Mouse (Mus musculus): ENCODE measurements at regions not wholly inside any gene's neighbourhood (a gene's known extent, or its start where the extent isn't known, plus 50 kb on each side); places are given as distances from the start of the nearest gene placed in this dataset.

GRCm38 (mm10) chr13:58730500-58731105 lies 75.8 kb upstream of the Ntrk2 start:
- DNase-seq (ENCODE audit: low spot score): peak; percentile 6
- Histone ChIP-seq H3K27me3 (ENCODE audit: insufficient read depth, low read length) (no peaks in the 10 kb centered on the region), H3K4me1 (ENCODE audit: insufficient read depth, low read length) (no peaks in the 10 kb centered on the region), H3K9ac (replicated peaks; ENCODE audit: low read length) (no peak overlapping the region), H3K4me3 (ENCODE audit: low read length) (no peak overlapping the region), H3K36me3 (ENCODE audit: insufficient read depth, low read length) (no peaks in the 10 kb centered on the region), H3K9me3 (ENCODE audit: low read length) (no peaks in the 10 kb centered on the region), H3K27ac (peak overlapping the region; percentile 2; the same call in 1 of the 2 replicates), H3K4me2 (ENCODE audit: low read depth, low read length) (no peak overlapping the region)
- no peak for TF ChIP-seq CTCF (IDR thresholded peaks at IDR 0.05; ENCODE audit: low read depth)
- WGBS: 16% methylated on average over 6 of the region's 6 CpGs
- peak; percentile 49; the same call in 1 of the 2 replicates for ATAC-seq

GRCm38 (mm10) chr13:58732776-58733175 lies 73.6 kb upstream of the Ntrk2 start:
- no peak overlapping the region for H3K27ac ChIP-seq

DNA sequence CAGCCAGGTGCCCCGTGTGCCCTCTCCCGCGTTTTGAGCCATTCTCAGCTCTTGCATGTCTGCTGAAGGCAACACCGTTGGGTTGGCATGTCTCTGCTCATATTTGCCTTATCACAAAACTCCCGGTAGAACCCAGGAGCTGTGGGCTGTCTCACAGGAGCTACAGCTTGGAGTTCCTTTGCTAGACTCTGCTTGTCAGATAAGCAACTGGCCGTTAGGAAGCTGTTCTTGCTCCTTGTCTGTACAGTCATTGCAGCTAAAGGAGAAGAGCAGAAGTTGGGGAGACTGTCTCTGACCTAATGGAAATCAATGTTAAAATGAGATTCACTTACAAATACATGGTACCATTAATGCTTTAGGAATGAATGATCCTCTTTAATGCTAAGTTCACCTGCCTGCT lies 72.8 kb upstream of the Ntrk2 start:
- Histone ChIP-seq H3K9ac (replicated peaks; ENCODE audit: low read length) (no peak overlapping the region), H3K4me3 (ENCODE audit: low read length) (no peak overlapping the region), H3K9me3 (ENCODE audit: low read length) (no peaks in the 10 kb centered on the region), H3K27me3 (ENCODE audit: insufficient read depth, low read length) (no peaks in the 10 kb centered on the region), H3K36me3 (ENCODE audit: insufficient read depth, low read length) (no peaks in the 10 kb centered on the region), H3K27ac (no peak overlapping the region), H3K4me2 (ENCODE audit: low read depth, low read length) (no peak overlapping the region), H3K4me1 (ENCODE audit: insufficient read depth, low read length) (no peaks in the 10 kb centered on the region)
- ATAC-seq: no peak
- DNase-seq (ENCODE audit: low spot score): no peak
- 86% methylated on average over 6 of the region's 6 CpGs for WGBS
- TF ChIP-seq CTCF (IDR thresholded peaks at IDR 0.05; ENCODE audit: low read depth): no peak

More at GRCm38 (mm10) chr13:58732776-58733175, 73.6 kb upstream of the Ntrk2 start:
- Histone ChIP-seq H3K27me3 (ENCODE audit: insufficient read depth, low read length) (no peaks in the 10 kb centered on the region), H3K36me3 (ENCODE audit: insufficient read depth, low read length) (no peaks in the 10 kb centered on the region), H3K4me2 (ENCODE audit: low read depth, low read length) (no peak overlapping the region), H3K9ac (replicated peaks; ENCODE audit: low read length) (no peak overlapping the region), H3K4me3 (ENCODE audit: low read length) (no peak overlapping the region), H3K4me1 (ENCODE audit: insufficient read depth, low read length) (no peaks in the 10 kb centered on the region), H3K9me3 (ENCODE audit: low read length) (no peaks in the 10 kb centered on the region)
- DNase-seq (ENCODE audit: low spot score) (no peak), ATAC-seq (no peak)
- WGBS: 80% methylated on average over 3 of the region's 3 CpGs
- no peak for TF ChIP-seq CTCF (IDR thresholded peaks at IDR 0.05; ENCODE audit: low read depth)

GRCm38 (mm10) chr13:58735577-58735976 lies 70.8 kb upstream of the Ntrk2 start:
- Histone ChIP-seq H3K27ac (no peak overlapping the region), H3K36me3 (ENCODE audit: insufficient read depth, low read length) (no peaks in the 10 kb centered on the region), H3K4me1 (ENCODE audit: insufficient read depth, low read length) (no peaks in the 10 kb centered on the region), H3K27me3 (ENCODE audit: insufficient read depth, low read length) (no peaks in the 10 kb centered on the region), H3K9me3 (ENCODE audit: low read length) (no peaks in the 10 kb centered on the region), H3K4me3 (ENCODE audit: low read length) (no peak overlapping the region), H3K9ac (replicated peaks; ENCODE audit: low read length) (no peak overlapping the region), H3K4me2 (ENCODE audit: low read depth, low read length) (no peak overlapping the region)
- DNase-seq (ENCODE audit: low spot score) (no peak), ATAC-seq (no peak)
- 17% methylated on average over 6 of the region's 6 CpGs for WGBS
- TF ChIP-seq CTCF (IDR thresholded peaks at IDR 0.05; ENCODE audit: low read depth): no peak

GRCm38 (mm10) chr13:58740731-58741130 lies 65.6 kb upstream of the Ntrk2 start:
- TF ChIP-seq CTCF (IDR thresholded peaks at IDR 0.05; ENCODE audit: low read depth): no peak
- H3K9me3 ChIP-seq (ENCODE audit: low read length): no peaks in the 10 kb centered on the region
- H3K27me3 ChIP-seq (ENCODE audit: insufficient read depth, low read length): no peaks in the 10 kb centered on the region
- no peak overlapping the region for H3K9ac ChIP-seq (replicated peaks; ENCODE audit: low read length)
- H3K4me3 ChIP-seq (ENCODE audit: low read length): no peak overlapping the region
- DNase-seq (ENCODE audit: low spot score) (peak; percentile 5), ATAC-seq (no peak)
- no peaks in the 10 kb centered on the region for H3K4me1 ChIP-seq (ENCODE audit: insufficient read depth, low read length)
- H3K4me2 ChIP-seq (ENCODE audit: low read depth, low read length): no peak overlapping the region
- no peak overlapping the region for H3K27ac ChIP-seq
- 63% methylated on average over 7 of the region's 7 CpGs for WGBS
- H3K36me3 ChIP-seq (ENCODE audit: insufficient read depth, low read length): no peaks in the 10 kb centered on the region

GRCm38 (mm10) chr13:58746056-58746455 lies 60.3 kb upstream of the Ntrk2 start:
- Histone ChIP-seq H3K4me2 (ENCODE audit: low read depth, low read length) (no peak overlapping the region), H3K4me1 (ENCODE audit: insufficient read depth, low read length) (no peaks in the 10 kb centered on the region), H3K27me3 (ENCODE audit: insufficient read depth, low read length) (no peaks in the 10 kb centered on the region), H3K27ac (no peak overlapping the region), H3K9me3 (ENCODE audit: low read length) (no peaks in the 10 kb centered on the region), H3K9ac (replicated peaks; ENCODE audit: low read length) (no peak overlapping the region), H3K4me3 (ENCODE audit: low read length) (no peak overlapping the region), H3K36me3 (ENCODE audit: insufficient read depth, low read length) (no peaks in the 10 kb centered on the region)
- TF ChIP-seq CTCF (IDR thresholded peaks at IDR 0.05; ENCODE audit: low read depth): no peak
- DNase-seq (ENCODE audit: low spot score) (no peak), ATAC-seq (no peak)
- WGBS: 85% methylated on average over 3 of the region's 3 CpGs

- WGBS: 85% methylated on average over 6 of the region's 6 CpGs
- TF ChIP-seq CTCF (IDR thresholded peaks at IDR 0.05; ENCODE audit: low read depth): no peak
- H3K9me3 ChIP-seq (ENCODE audit: low read length): no peaks in the 10 kb centered on the region
- no peaks in the 10 kb centered on the region for H3K4me1 ChIP-seq (ENCODE audit: insufficient read depth, low read length)
- no peak overlapping the region for H3K27ac ChIP-seq
- H3K27me3 ChIP-seq (ENCODE audit: insufficient read depth, low read length): no peaks in the 10 kb centered on the region
- DNase-seq (ENCODE audit: low spot score): no peak
- no peak overlapping the region for H3K9ac ChIP-seq (replicated peaks; ENCODE audit: low read length)
- no peaks in the 10 kb centered on the region for H3K36me3 ChIP-seq (ENCODE audit: insufficient read depth, low read length)
- H3K4me2 ChIP-seq (ENCODE audit: low read depth, low read length): no peak overlapping the region
- ATAC-seq: no peak
- H3K4me3 ChIP-seq (ENCODE audit: low read length): no peak overlapping the region
Measured at GRCm38 (mm10) chr13:58747685-58748084, 58.7 kb upstream of the Ntrk2 start.

Data from hindbrain, postnatal 0 days (tissue).